Mouse (Mus musculus) liver, embryonic 11.5 days (tissue): ENCODE results near the gene Actc1. TPM values are rescaled to one million over a fixed set of nuclear protein-coding genes. Genes with fewer than 3 reads are reported as not detected.

Source experiments
- ATAC-seq: fragments of 200-750 bp; cut with Nextera tagmentation; replicated peaks from 2 replicates; pipeline ENCODE4 v1.8.0; 2017; ENCODE audit warnings: moderate number of reproducible peaks, mild to moderate bottlenecking, moderate TSS enrichment, moderate library complexity; ENCODE audit not compliant: low FRiP score
- DNase-seq: peaks from one replicate; pipeline ENCODE4 v3.0.0-alpha.2; 2017; ENCODE audit warnings: low spot score
- H3K27ac ChIP-seq: fragments of 300-500 bp; sonication (generic); 2 replicates; pipeline ENCODE4 v1.5.1; 2014; ENCODE audit warnings: mild to moderate bottlenecking, low read depth, low read length, control low read depth
- H3K27me3 ChIP-seq: fragments of 300-500 bp; sonication (generic); replicated peaks from 2 replicates; pipeline ENCODE4 v1.6.1; 2014; ENCODE audit warnings: low read length, mixed read lengths; ENCODE audit not compliant: control insufficient read depth, insufficient read depth
- H3K36me3 ChIP-seq: fragments of 300-500 bp; sonication (generic); 2 replicates; pipeline ENCODE4 v1.6.1; 2014; ENCODE audit warnings: mild to moderate bottlenecking, low read length, moderate library complexity, mixed read lengths; ENCODE audit not compliant: control insufficient read depth, insufficient read depth
- H3K4me1 ChIP-seq: fragments of 300-500 bp; sonication (generic); replicated peaks from 2 replicates; pipeline ENCODE4 v1.6.1; 2014; ENCODE audit warnings: low read length, mixed read lengths; ENCODE audit not compliant: control insufficient read depth, insufficient read depth
- H3K4me2 ChIP-seq: fragments of 300-500 bp; sonication (generic); 2 replicates; pipeline ENCODE4 v1.6.1; 2014; ENCODE audit warnings: mild to moderate bottlenecking, control low read depth, moderate library complexity
- H3K4me3 ChIP-seq: fragments of 300-500 bp; sonication (generic); 2 replicates; pipeline ENCODE4 v1.5.1; 2014; ENCODE audit warnings: low read depth, low read length, control low read depth
- H3K9ac ChIP-seq: fragments of 300-500 bp; sonication (generic); 2 replicates; pipeline ENCODE4 v1.6.1; 2014; ENCODE audit warnings: low read depth, low read length, control low read depth
- H3K9me3 ChIP-seq: fragments of 300-500 bp; sonication (generic); 2 replicates; pipeline ENCODE4 v1.6.1; 2016; ENCODE audit warnings: low read length, inconsistent platforms, mixed read lengths; ENCODE audit not compliant: control insufficient read depth
- WGBS: fragments of 180-500 bp; shearing (Covaris S2); extraction: QIAGEN DNeasy Blood & Tissue Kit; methylation state at CpG from one replicate; pipeline ENCODE4 v1.1.7; 2014; 5-methylcytosine and 5-hydroxymethylcytosine counted together
- polyA plus RNA-seq: library from polyadenylated mRNA; unstranded; fragments of >200 nt; fragmentation: Nextera tagmentation; extraction: Ambion mirVana; gene quantifications from 2 replicates; pipeline ENCODE4 v1.2.1, GENCODE M21; 2014

The Actc1 gene
- polyA plus RNA-seq, 1 experiment from 2014 or later: 96.3 TPM

DNA sequence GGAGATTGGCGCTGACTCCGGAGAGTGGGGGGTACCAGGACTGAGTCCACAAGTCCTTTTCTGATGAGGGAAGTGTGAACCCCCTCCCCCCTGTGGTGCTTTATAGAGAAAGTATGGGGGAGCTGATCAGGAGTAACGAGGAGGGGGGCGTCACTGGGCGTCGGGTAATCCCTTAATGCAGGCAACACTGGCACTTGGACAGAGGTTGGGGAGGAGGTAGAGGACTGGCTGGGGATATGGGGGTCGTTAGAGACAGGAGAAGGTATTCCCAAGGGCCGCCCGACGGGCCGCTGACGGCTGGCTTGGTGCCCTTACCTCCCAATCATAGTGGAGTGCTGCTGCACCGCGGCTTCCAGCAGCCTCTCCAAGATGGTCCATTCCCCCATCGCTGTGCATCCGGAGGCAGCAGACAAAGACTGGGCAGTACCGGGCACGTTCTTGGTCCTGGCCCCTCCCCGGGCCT, 40.6 kb downstream of the Actc1 start:
- ATAC-seq (no peak), DNase-seq (peak; percentile 32)
- H3K4me2 ChIP-seq: no peak overlapping the region; the same call in 1 of the 2 replicates
- peaks cover 41% of the 10 kb centered on the region for H3K27me3 ChIP-seq
- H3K36me3 ChIP-seq: no peaks in the 10 kb centered on the region
- no peak overlapping the region for H3K27ac ChIP-seq
- no peaks in the 10 kb centered on the region for H3K4me1 ChIP-seq
- H3K4me3 ChIP-seq: no peak overlapping the region
- 4% methylated on average over 19 of the region's 19 CpGs for WGBS
- no peak overlapping the region for H3K9ac ChIP-seq
- H3K9me3 ChIP-seq: no peaks in the 10 kb centered on the region

DNA sequence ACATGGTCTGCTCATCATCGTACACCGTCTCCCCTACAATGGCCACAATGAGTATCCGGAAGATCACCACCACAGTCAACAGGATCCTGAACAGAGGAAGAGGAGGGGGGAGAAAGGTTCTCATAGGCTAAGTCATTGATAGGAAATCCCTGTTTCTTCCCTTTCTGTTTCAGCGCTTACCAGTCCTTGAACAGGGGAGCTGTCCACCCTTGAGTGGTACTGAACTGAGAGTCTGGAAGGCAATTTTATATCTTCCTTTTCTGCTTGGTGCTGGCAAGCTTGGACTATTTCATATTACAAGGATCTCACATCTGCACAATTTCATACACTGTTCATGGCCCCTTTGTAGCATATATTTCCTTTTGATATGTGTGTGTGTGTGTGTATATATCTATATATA, 41.5 kb downstream of the Actc1 start:
- no peak for DNase-seq
- Histone ChIP-seq H3K36me3 (no peaks in the 10 kb centered on the region), H3K4me1 (no peaks in the 10 kb centered on the region), H3K9me3 (no peaks in the 10 kb centered on the region), H3K27me3 (peaks cover 41% of the 10 kb centered on the region), H3K9ac (no peak overlapping the region), H3K4me2 (no peak overlapping the region), H3K4me3 (no peak overlapping the region), H3K27ac (no peak overlapping the region)
- WGBS: 42% methylated on average over 4 of the region's 4 CpGs
- no peak for ATAC-seq

DNA sequence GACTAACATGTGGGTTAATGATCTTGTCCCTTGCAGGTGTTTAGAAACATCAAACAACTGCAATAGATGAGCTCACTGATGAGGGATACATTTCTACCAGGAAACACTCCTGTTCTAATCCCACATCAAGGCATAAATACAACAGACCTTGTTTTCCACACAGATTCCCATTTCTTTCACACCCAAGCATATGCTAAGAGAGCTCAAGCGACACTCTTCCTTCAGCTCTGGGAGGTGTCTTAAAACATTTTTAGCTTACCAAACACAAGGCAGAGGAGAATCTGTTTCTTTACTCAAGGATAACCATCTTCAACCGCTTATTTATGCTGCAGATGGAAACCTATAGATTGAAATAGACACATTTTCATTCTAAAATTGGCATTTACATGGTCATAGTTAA, 45.0 kb downstream of the Actc1 start:
- 66% methylated on average over 2 of the region's 2 CpGs for WGBS
- Histone ChIP-seq H3K27me3 (peaks cover 21% of the 10 kb centered on the region), H3K9me3 (no peaks in the 10 kb centered on the region), H3K4me1 (no peaks in the 10 kb centered on the region), H3K27ac (no peak overlapping the region), H3K36me3 (no peaks in the 10 kb centered on the region), H3K9ac (no peak overlapping the region), H3K4me3 (no peak overlapping the region), H3K4me2 (no peak overlapping the region)
- no peak for DNase-seq
- ATAC-seq: no peak

DNA sequence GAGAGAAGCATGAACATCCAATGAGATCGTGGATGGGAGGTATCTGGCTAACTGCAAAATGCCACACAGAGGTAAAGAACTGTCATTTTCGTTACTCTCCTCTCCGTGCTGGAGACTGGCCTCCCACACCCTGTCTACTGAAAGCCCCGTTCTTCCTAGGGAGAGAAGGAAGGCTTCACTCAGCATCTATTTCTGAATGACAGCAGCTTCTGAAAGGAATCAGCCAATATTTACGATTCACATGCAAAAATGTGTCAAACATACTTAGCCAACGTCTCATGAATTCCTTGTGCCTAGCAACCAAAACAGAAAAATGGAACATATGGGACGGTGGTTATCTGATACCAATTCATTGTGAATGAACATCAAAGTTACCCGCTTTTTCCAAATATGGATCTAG, 55.9 kb downstream of the Actc1 start:
- no peaks in the 10 kb centered on the region for H3K36me3 ChIP-seq
- no peaks in the 10 kb centered on the region for H3K9me3 ChIP-seq
- WGBS: 75% methylated on average over 8 of the region's 8 CpGs
- H3K27ac ChIP-seq: no peak overlapping the region
- H3K27me3 ChIP-seq: no peaks in the 10 kb centered on the region
- no peak for DNase-seq
- H3K4me1 ChIP-seq: no peaks in the 10 kb centered on the region
- no peak for ATAC-seq
- H3K4me3 ChIP-seq: no peak overlapping the region
- H3K9ac ChIP-seq: no peak overlapping the region
- no peak overlapping the region for H3K4me2 ChIP-seq

Other genes starting within 250 kb of the Actc1 start
- 0.32 and 0.44 TPM in 2 replicates for gene Scg5, start 224.4 kb downstream of the Actc1 start, polyA plus RNA-seq
- 5.9 and 7.1 TPM in 2 replicates for gene Arhgap11a, start 204.9 kb downstream of the Actc1 start, polyA plus RNA-seq
- not detected in 2 replicates for gene Gjd2, start 39.9 kb downstream of the Actc1 start, polyA plus RNA-seq
- 57.0 and 61.2 TPM in 2 replicates for gene Aqr, start 133.5 kb upstream of the Actc1 start, polyA plus RNA-seq
- 4.4 and 4.9 TPM in 2 replicates for gene Zfp770, start 147.9 kb upstream of the Actc1 start, polyA plus RNA-seq